Mouse (Mus musculus) cortical plate, adult 2 months (tissue): ENCODE results near the gene Btbd2. TPM values are rescaled to one million over a fixed set of nuclear protein-coding genes. Genes with fewer than 3 reads are reported as not detected.
A peak's percentile ranks its signal among the peaks of the same experiment; 100 is the strongest.

Source experiments
- H3K27ac ChIP-seq: fragments of 200-500 bp; 2 replicates; pipeline ENCODE4 v1.5.1; 2012; ENCODE audit warnings: low read length, control low read depth, inconsistent platforms; ENCODE audit not compliant: insufficient read depth
- H3K4me1 ChIP-seq: fragments of 200-500 bp; 2 replicates; pipeline ENCODE4 v1.6.1; 2011; ENCODE audit warnings: low read length; ENCODE audit not compliant: control insufficient read depth, insufficient read depth
- H3K4me3 ChIP-seq: fragments of 200-500 bp; 2 replicates; pipeline ENCODE4 v1.5.1; 2011; ENCODE audit warnings: mild to moderate bottlenecking, low read length, control low read depth; ENCODE audit not compliant: insufficient read depth
- CTCF ChIP-seq: fragments of 200-500 bp; IDR thresholded peaks from 2 replicates; pipeline ENCODE4 v1.5.1; 2011; ENCODE audit warnings: mild to moderate bottlenecking, control low read depth, low read length; ENCODE audit not compliant: insufficient read depth; ENCODE audit errors: extremely low read depth
- POLR2A ChIP-seq: fragments of 200-500 bp; IDR thresholded peaks from 2 replicates; pipeline ENCODE4 v1.6.1; 2011; ENCODE audit warnings: mild to moderate bottlenecking, low read length, control low read depth; ENCODE audit not compliant: insufficient read depth; ENCODE audit errors: extremely low read depth
- polyA plus RNA-seq: library from polyadenylated mRNA; depleted of rRNA; stranded (reverse); fragments of >200 nt; gene quantifications from 2 replicates; pipeline ENCODE4 v1.2.3, GENCODE M21; 2012

The Btbd2 gene
- polyA plus RNA-seq, 1 experiment: 98.8 TPM

- H3K27ac ChIP-seq: peak within 1 kb of the TSS; percentile 96
- peaks cover 7% of the 10 kb centered on the region for H3K4me1 ChIP-seq
- TF ChIP-seq POLR2A: peak; percentile 33; the same call in 1 of the 2 replicates
- no peak for TF ChIP-seq CTCF
- H3K4me3 ChIP-seq: peak within 1 kb of the TSS; percentile 47
Measured at GRCm38 (mm10) chr10:80677942-80678436, 21.1 kb upstream of the Btbd2 start, which contains the start of gene Mknk2. Gene Mknk2, minus strand, starts transcription at chr10:80678112.

DNA sequence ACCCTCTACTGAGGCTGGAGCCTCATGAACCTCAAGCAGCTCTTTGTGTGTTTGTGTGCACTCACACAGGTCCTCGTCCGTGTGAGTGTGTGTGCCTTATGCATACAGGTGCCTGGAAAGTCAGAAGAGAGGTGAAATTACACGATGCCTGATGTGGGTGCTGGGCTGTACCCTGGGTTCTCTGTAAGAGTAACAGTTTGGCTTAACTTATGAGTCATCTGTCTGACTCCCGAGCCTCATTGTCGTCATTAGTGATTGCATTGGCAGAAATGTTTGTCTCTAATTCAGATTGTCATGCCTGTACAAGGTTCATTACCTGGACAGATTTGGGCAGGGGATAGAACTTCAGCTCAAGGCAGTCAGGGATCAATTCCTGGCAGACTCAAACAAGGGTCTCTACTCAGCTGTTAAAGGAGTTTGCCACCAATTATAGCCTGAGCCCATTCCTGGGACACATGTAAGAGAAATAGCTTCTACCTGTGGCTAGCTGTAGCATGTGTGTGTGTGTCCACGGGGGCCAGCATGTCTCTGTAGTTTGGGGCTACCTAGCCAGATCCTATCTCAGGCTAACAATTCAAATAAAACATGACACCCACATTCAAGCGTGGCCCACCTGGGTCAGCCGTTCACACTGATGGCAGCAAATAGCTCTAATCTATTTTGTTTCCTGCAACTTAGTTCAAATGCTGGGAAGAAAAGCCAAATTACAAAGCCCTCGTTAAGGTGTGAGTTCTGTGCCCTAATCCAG is 20.4 kb upstream of the Btbd2 start:
- peak overlapping the region; percentile 96 for H3K27ac ChIP-seq
- peak overlapping the region; percentile 47 for H3K4me3 ChIP-seq
- TF ChIP-seq POLR2A (no peak), CTCF (no peak)
- H3K4me1 ChIP-seq: peaks cover 7% of the 10 kb centered on the region

DNA sequence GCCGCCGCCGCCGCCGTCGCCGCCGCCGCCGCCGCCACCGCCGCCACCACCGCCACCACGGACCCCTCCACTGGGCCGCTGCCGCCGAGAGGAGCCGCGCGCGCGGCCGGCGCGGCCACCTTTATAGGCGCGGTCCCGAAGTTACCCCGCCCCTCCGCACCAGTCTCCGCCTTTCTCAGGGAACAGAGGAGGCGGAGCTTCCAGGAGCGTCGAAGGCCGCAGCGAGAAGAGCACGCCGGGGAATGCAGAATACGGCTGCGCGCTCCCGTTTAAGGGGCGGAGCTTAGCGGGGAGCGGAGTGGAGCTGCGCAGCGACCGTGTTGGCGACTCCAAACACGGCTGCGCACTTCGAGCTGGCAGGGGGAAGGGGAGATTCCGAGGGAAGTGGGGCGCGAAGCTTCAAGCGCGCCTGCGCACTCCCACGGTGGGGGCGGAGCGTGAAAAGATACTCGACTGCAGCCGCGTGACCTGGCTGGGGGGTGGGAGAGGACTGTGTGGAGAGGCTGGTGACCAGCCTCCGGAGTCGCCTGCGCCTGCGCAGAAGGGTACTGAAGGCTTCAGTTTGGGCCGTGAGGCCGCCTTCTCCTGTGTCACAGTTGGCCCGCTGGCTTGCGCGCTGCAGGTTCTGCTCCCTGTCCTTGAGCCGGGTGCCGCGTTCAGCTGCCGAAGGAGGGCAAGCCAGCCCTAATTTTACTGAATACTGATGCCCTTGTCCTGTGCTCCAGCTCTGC is 19.5 kb upstream of the Btbd2 start:
- H3K27ac ChIP-seq: peak overlapping the region; percentile 96
- TF ChIP-seq CTCF: no peak
- TF ChIP-seq POLR2A: peak; percentile 99
- peak overlapping the region; percentile 79 for H3K4me3 ChIP-seq
- peaks cover 7% of the 10 kb centered on the region for H3K4me1 ChIP-seq

DNA sequence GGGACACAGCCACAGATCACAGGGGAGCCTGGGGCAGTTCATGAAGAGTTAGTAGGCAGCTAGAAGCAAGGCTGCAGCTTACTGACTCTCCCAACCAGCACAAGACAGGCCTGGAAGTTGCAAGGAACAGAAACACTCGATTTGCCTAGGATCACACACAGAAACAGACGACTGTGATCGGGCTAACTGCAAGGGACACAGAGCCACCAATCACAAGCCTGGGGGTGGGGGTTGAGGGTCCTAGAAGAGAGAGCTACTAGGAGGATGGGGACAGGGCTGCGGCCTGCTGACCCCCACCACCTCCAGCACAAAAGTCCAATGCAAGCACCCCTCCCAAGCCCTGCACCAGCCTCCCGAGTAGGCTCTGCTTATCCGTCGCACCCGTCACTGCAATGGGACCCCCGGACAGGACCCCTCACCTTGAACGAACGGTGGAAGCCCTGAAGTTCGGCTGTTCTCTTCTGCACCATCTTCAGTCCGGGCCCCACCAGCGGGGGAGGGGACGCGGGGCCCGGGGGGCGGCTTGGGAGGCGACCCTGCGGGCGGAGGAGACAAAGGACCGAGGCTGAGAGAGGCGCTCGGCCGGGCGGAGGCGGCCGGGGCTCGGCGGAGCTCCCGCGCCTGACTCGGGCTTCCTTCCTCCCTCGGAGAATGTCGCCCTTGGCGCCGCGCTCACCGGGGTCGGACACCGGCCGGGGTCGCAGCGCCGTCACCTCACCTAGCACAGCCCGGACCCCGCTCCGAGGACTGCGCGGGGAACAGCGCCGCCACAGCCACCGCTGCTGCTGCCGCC is 18.7 kb upstream of the Btbd2 start:
- TF ChIP-seq CTCF: no peak
- Histone ChIP-seq H3K27ac (0 out of 2 replicates have a peak overlapping the region, but pooled peaks have one; percentile 48), H3K4me3 (peak overlapping the region; percentile 79), H3K4me1 (peaks cover 7% of the 10 kb centered on the region)

- peak overlapping the region; percentile 48; the same call in 1 of the 2 replicates for H3K27ac ChIP-seq
- no peak for TF ChIP-seq CTCF
- TF ChIP-seq POLR2A: no peak
- H3K4me3 ChIP-seq: peak overlapping the region; percentile 79
- H3K4me1 ChIP-seq: peaks cover 7% of the 10 kb centered on the region
Measured at GRCm38 (mm10) chr10:80674851-80675404, 18.1 kb upstream of the Btbd2 start.

DNA sequence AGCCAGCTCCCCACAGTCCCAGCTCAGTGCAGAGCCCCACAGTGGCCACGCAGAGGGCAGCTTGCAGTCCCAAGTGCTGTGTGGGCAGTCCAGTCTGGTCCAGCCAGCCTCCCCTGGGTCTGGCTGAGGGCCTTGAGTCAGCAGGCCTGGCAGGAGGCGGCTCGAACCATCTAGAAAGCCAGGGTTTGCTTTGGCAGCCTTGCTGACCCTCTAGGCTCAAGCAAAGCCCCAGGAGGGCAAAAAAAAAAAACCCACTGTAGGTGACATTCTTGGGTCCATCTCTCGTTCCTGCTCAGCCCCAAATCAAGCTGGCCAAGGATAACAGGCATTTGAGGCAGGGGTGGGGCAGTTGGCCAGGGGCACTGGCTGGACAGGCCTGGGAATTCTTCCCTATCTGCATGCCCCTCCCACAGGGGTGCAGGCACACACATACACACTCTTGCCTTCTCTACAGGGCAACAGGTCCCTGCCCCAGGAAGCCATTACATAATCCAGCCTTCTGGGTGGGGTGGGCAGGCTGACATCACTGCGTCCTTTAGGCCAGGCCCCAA is 17.4 kb upstream of the Btbd2 start:
- H3K4me1 ChIP-seq: peaks cover 7% of the 10 kb centered on the region
- TF ChIP-seq CTCF: no peak
- no peak for TF ChIP-seq POLR2A
- peak overlapping the region; percentile 79; the same call in 1 of the 2 replicates for H3K4me3 ChIP-seq
- 0 out of 2 replicates have a peak overlapping the region, but pooled peaks have one; percentile 8 for H3K27ac ChIP-seq

DNA sequence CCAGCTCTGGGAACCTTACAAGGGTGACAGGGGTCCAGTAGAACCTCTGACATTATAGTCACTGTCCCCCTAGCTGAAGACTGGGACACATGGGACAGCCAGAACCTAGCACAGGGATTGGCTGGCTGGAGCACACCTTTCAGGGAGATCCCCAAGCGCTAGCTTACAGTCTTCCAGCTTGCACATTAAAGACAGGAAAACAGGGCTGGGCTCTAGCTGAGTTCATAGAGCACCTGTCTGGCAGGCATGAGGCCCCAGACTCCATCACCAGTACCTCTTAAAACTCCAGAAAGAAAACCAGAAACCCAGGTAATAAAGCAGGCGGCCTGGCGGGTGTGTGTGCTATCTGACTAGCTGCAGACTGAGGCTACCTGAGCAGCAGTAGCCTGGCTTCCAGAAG is 16.8 kb upstream of the Btbd2 start:
- Histone ChIP-seq H3K4me3 (peak overlapping the region; percentile 79; the same call in 1 of the 2 replicates), H3K27ac (0 out of 2 replicates have a peak overlapping the region, but pooled peaks have one; percentile 8), H3K4me1 (peaks cover 7% of the 10 kb centered on the region)
- TF ChIP-seq CTCF: no peak
- TF ChIP-seq POLR2A: no peak

DNA sequence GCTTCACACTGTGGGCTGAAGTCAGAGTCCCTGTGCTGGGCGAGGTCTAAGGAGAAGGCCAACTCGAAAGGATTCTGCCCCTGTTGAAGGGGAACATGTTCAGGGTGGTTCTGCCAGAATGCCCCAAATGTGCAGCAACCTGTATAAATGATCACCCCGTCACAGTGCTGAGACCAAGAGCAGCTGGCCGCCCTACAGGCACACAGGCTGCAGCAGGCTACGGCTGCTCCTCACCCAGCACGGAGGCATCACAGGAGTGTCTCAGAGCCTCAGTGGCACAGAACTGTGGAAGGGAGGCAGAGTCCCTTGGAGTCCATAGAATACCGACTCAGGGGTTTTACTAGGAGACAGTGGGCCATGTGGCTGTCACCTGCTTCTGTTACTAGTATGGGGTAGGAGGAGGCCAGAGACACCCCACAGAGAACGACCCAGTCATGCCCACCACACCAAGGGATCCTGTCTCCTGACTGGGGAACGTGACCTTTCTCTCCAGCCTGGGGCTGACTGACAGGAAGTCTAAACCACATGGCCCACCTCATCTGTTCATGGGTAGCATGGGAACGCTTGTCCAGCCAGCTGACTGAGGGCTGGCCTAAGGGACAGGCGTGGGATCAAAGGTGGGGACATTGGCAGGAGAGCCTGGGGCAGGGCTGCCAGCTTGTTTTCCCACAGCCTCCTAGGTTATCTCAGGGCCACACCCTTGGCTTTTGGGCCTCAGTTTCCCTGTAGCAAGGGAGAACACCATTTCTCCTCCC is 15.2 kb upstream of the Btbd2 start:
- Histone ChIP-seq H3K4me3 (no peak overlapping the region), H3K27ac (no peak overlapping the region), H3K4me1 (0 out of 2 replicates have a peak, but pooled peaks cover 1% of the 10 kb centered on the region)
- no peak for TF ChIP-seq CTCF
- TF ChIP-seq POLR2A: no peak
